Mouse (Mus musculus) ovary, postnatal 14 days (tissue): ENCODE data around the gene Mt2.

Experiments used
- DNase-seq: peaks from one replicate; pipeline ENCODE4 v3.0.0; 2022; ENCODE audit warnings: low spot score

The Mt2 gene

DNA sequence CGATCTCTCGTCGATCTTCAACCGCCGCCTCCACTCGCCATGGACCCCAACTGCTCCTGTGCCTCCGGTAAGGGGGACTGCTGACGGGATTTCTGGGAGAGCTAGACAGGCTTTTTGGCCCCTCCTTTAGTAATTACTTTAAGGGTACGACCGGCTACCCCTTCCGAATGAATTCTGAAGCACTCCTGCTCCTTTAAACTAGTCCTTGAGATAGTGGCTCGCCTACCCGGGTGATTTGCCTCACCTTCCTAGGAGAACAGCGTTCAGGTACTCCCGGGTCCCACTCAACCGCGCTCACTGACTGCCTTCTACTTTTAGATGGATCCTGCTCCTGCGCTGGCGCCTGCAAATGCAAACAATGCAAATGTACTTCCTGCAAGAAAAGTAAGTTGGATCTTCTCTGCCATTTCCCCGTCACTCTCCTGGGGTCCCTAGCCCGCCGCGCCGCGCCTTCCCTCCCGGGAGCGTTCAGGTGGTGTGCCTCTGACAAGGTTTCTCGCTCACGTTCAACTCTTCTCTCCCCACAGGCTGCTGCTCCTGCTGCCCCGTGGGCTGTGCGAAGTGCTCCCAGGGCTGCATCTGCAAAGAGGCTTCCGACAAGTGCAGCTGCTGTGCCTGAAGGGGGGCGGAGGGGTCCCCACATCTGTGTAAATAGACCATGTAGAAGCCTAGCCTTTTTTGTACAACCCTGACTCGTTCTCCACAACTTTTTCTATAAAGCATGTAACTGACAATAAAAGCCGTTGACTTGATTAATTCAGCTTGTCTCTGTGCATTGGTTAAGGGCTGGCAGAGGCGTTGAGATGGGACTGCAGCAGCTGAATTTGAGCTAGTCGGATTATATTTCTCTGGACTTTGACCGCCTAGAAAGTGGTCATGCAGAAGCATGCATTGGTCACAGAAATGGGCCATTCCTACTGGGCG lies 607 bp downstream of the Mt2 start:
- no peak for DNase-seq

DNA sequence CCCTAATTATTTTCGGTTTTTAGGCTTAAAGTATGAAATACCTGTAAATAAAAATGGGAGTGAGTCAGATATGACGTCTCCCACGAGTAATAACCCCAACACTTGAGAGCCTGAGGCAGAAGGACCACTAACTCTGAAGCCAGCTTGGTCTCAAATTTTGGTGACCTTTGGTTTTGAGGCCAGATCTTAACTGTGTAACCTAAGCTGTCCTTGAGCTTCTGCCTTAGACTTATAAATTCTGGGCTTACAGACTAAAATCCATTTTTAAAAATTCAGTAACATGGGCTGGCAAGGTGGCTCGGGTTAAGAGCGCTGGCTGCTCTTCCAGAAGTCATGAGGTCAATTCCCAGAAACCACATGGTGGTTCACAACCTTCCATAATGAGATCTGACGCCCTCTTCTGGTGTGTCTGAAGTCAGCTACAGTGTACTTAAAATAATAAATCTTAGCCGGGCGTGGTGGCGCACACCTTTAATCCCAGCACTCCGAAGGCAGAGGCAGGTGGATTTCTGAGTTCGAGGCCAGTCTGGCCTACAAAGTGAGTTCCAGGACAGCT lies 1.5 kb downstream of the Mt2 start:
- DNase-seq = no peak

DNA sequence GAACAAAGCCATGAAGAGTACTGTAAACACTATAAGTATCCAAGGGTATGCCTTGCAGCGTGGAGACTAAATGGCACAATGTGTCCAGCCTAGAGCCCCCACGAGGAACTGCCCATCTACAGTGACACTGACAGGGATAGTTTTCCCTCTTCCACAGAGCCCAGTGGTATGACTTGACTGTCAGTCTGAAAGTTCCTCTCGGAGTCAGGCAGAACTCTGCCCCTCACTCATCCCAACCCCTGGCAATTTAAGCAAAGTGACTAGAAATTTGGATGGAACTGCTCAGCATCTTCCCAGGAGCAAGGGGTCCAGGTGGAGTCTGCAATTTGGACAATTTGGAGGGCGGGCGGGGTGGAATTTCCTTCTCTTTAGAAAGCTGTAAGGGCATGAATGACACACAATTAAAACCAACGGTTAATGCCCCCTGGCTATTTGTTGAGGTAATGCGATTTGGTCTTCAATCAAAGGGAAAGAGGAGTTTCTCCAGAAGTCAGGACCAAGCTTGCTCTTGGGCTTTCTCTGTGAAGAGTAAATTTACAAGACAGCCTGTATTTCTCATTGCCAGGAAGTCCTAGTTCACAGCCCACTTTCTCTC lies 2.3 kb downstream of the Mt2 start:
- no peak for DNase-seq

DNA sequence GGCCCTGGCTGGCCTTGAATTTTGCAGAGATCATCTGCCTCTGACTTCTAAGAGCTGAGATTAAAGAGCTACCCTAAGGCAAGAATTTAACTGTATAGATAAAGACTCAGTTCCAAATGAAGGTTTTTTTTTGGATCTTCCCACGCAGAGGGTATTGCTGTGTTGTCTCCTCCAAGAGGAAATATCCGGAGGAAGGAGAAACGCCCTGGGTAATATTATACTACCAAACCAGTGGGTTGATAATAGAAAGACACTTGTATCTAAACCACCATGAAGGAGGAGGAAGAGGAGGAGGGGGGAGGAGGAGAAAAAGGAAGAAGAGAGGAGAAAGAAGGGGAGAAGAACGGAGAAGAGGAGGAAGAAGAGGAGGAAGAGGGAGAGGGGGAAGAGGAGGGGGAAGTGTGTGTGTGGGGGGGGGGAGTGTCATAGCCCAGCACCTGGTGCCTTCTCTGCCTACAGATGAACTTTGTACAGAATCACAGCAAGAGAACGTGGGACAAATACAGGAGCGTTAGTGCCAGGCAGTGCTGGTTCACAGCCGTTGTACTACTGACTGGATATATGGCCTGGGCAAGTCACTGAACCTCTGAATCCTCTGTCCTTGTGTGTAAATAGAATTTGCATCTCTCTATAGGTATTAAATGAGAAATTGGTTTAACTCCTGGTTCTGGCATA lies 5.4 kb downstream of the Mt2 start:
- no peak for DNase-seq

DNA sequence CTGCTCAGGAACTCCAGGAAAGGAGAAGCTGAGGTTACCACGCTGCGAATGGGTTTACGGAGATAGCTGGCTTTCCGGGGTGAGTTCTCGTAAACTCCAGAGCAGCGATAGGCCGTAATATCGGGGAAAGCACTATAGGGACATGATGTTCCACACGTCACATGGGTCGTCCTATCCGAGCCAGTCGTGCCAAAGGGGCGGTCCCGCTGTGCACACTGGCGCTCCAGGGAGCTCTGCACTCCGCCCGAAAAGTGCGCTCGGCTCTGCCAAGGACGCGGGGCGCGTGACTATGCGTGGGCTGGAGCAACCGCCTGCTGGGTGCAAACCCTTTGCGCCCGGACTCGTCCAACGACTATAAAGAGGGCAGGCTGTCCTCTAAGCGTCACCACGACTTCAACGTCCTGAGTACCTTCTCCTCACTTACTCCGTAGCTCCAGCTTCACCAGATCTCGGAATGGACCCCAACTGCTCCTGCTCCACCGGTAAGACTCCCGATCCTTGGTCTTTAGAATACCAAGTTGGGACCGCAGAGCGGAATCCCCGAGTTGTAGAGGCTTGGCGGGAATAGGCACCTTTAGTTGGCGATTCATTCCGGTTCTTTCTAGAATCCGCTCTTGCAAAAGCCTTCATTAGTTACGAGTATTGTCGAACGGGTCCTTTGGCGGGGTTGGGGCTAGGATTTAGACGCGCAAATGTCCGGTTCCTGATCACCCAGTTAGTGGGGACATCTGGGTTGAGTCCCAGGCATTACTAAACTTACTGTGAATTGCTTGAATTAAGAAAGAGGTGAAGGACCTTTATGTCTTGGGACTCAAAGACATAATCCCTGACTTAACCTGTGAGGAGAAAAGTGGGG lies 6.6 kb downstream of the Mt2 start, which contains the start of gene Mt1:
TSS of gene Mt1 (plus strand) at position 226 of the 856 bp plus-strand sequence.
- peak; percentile 69 for DNase-seq

DNA sequence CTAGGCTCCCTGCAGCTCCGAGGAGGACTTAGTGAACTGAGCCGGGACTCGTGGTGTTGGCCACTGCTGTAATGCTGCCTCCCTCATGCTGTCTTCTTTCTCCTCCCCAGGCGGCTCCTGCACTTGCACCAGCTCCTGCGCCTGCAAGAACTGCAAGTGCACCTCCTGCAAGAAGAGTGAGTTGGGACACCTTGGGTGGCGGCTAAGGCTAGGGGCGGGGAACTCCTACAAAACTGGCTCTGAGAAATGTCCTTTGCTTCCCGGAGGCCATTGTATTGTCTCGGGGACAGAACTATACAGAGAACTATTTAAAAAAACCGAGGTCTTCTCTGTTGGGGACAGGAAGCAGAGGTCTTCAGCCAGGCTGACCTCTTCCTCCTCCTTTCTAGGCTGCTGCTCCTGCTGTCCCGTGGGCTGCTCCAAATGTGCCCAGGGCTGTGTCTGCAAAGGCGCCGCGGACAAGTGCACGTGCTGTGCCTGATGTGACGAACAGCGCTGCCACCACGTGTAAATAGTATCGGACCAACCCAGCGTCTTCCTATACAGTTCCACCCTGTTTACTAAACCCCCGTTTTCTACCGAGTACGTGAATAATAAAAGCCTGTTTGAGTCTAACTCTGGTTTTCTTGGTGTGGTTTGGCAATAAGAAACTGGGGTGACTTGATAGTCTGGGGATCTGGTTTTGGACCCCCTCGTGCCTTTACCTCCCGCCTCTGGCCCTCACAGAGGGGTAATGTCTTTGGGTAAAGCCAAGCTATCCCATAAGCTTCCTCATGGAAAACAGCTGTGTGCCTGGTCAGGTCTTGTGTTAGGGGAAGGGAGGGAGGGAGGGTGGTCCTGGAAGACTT lies 7.5 kb downstream of the Mt2 start:
- DNase-seq = no peak

DNA sequence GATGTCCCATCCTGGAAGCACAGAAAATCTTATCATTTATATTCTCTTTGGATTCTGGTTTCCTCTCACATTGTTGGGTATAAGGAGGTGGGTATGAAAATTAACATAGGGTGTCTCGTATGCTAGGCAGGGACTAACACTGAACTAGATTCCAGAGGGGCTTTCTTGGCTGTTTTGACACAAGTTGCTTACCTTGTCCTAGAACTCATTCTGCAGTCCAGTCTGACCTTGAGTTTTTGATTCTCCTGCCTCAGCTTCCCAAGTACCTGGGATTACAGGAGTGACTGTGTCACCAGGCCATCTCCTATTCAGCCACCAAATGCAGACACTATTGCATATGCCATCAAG lies 8.1 kb downstream of the Mt2 start:
- DNase-seq = no peak

DNA sequence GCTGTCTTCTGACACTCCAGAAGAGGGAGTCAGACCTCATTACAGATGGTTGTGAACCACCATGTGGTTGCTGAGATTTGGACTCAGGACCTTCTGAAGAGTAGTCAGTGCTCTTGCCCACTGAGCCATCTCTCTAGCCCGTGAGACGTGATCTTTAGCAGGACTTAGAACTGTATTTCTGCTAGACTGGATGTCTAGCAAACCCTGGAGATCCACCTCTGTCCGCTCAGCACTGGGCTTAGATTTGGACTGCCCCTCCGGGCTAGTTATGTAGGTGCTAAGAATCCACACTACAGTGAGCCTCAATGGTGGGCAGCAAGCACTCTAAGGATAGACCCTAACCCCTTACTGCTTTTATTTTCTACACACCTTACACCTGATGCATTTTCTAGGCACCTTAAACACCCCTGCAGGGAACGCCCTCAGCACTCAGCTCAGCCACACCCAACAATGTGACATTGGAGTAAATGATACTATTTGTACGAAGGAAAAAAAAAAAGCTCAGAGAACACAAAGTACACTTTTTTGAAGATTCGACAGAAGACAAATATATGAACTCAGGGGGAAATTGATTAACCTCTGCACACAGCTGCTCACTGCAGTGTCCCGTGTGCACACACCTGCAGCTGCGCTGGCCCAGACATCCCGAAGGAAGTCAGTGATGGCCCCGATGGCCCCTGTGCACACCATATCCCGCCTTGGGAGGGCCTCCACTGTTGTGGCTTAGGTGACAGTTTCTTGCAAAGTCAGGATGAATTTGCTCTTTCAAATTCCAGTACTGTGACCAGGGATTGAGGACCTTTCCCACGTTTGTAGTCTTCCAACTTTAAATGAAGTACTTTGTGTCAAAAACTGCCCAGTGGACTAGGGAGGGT lies 9.8 kb downstream of the Mt2 start:
- no peak for DNase-seq

DNA sequence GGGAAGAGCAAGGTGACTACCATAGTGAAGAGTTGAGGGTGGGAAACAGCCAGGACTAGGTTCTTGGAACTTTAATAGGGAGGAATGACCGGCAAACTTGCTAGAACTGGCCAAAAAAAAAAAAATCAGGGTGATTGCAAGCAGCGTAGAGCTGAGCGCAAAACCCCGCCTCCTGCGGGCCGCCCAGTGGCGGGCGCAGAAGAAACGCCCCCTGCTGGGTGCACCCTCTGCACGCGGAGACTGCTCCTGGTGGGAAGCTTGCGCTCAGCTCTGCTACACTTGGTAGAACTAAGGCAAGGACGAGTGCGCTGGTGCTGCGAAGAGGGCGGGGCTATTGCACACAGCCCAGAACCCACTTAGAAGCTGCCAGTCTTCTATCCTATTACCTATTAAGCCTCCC lies 10.7 kb downstream of the Mt2 start:
- peak; percentile 68 for DNase-seq

DNA sequence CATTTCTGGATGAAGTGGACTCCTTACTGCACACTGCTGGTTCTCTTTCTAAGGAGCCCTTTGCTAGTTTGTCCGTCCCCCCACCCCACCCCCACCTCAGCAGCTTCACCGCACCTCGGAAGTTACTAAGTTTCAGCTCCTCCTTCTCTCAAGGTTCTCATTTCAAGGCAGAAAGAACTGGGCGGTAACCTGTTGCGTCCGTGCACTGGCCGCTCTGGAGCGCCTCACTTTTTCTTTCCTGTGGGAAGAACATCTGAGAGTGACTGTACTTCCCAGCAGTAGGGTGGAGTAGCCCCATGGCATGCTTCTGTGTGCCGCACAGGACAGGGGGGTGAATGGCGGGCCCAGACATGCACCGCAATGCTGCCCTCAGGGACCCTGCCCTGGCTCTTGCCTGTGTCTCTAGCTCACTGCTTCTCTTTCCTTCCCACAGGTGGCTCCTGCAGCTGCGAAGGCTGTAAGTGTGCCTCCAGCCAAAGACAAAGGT lies 11.9 kb downstream of the Mt2 start:
- DNase-seq = no peak

DNA sequence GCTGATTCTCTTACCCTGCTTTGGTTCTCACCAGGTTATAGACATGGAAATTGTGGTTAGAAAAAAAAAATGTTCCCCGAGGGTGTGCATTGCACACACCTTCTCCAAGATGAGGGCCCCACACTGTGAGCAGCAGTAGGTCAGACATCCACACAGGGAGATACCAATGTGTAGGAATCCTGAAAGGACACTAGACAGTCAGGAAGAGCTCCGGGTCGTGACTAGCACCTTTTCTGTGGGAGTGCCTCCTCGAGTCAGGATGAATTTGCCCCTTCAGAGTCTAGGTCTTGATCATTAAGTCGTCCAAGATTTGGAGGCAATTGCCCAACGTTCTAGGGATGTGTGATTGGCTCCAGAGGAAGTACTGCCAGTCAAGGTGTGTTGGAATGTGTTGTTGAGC lies 13.3 kb downstream of the Mt2 start:
- DNase-seq = no peak

DNA sequence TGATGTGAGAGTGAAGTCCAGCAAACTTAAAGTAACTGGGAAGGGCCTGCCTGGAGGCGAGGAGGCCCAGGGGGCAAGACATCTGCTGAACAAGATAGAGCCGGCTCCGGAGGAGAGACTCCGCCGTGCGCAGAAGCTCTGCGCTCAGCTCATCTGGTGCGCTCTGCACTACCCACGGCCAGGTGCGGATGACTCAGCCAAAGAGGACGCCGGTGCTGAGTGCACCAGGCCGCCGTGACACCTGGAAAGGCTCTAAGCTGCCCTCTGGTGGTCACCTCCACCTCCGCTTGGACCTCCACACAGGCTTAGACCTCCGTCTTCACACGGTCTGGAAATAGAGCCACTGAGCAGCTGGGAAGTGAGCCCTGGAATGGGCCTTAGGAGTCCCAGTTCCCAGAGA lies 14.1 kb downstream of the Mt2 start:
- DNase-seq = peak; percentile 62

DNA sequence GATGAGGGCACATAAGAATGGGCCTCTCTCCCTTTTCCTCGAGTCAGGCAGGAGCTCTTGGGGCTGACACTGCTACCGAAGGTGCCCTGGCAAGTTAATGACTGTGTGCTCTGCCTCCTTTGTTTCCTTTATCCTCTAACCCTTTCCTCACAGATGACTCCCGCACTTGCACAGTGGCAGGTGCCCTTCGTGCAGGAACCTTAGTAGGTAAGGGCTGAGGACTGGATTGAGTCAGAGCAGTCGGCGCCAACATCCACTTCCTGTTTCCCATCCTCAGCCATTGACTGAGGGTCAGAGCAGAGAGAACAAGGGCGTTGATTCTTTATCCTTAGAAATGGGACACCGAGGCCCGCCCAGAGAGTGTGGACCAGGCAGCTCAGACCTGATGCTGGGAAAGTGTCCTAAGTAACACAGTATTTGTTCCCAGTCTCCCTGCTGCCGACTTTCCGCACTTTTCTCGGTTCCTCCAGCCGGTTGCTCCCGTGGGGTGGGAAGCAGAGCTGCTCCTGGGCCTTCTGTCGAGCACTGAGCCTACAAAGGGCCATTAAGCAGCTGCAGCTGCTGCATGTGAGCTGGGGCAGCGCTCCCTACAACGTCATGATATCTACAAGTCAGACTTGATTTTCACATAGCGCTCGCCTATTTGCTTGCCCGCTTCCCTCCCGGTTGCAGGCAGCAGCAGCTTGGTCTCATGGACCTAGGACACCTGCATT lies 15.0 kb downstream of the Mt2 start:
- no peak for DNase-seq

DNA sequence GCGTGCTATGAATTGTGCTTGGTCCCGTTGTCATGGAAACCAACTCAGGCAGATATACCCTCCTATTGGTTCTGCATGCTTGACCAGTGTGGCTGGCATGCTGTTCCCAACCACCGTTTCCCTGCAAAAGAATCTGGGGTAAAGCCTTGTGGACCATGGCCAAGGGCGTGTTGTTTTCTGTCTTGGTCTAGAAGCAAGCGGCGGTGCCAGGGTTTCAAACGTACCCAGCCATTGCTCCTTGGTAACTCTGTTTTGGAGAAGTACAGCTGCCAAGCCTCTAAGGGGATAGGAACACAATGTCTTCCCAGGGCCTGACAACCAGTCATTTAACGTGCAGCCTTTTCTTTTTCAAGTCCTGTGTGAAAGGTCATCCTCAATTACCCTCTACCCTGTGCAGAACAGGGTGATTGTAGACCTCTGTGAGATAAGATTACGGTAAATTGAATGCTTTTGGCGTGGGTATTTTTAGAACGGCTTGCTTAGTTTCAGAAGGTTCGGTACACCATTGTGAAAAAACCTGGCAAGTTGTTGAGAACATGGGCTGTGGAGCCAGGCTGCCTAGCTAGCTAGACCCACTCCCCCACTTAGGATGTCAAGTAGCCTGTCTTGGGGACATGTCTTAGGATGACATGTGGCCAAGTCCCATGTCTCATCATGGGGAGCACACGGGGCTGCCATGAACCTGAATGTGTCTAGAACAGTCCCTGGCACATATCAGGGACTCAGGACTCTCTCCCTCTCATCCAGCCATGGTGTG lies 17.0 kb downstream of the Mt2 start:
- DNase-seq = peak; percentile 51

DNA sequence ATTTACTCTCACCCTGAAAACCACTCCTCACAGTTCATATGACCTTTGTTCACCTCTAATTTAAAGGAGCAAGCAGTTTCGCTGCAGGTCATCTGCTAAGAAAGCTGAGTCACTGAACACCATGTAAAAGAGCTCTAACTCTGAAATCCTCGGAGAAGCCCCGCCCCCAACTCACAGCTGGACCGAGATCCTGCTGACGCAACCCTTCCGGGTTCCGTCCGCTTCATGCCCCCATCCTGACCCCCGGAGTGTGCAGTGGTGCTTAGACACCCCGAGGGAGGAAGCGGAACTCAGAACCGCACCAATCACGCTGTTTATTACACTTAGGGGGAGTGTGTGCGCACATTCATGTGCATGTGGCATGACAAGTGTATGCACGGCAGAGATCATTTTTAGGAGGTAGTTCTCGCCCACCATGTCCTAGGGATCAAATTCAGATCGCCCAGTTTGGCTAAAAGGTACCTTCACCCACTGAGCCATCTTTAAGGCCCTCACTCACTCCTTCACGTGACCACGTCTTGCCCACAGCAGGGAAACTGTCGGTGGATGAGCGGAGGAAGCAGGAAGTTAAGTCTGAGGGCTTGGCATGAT lies 18.7 kb downstream of the Mt2 start:
- no peak for DNase-seq

DNA sequence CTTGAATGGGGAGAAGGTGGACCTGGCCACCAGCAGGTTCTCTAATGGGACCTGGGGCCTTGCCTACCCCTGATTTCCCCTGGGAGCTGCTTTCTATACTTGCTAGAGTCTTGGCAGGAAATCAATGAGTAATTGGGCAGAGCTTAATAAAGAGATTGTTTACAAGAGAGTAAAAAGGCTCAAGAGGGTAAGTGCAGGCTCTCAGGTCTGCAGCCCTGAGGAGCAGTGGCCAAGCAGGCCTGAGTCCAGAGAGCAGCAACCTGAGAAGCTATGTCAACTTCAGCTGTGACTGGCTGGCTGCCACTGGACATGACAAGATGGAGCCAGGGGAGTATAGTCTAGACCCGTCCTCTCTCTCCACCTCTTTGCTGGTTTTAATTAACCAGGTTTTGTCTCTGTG lies 20.5 kb downstream of the Mt2 start:
- no peak for DNase-seq

DNA sequence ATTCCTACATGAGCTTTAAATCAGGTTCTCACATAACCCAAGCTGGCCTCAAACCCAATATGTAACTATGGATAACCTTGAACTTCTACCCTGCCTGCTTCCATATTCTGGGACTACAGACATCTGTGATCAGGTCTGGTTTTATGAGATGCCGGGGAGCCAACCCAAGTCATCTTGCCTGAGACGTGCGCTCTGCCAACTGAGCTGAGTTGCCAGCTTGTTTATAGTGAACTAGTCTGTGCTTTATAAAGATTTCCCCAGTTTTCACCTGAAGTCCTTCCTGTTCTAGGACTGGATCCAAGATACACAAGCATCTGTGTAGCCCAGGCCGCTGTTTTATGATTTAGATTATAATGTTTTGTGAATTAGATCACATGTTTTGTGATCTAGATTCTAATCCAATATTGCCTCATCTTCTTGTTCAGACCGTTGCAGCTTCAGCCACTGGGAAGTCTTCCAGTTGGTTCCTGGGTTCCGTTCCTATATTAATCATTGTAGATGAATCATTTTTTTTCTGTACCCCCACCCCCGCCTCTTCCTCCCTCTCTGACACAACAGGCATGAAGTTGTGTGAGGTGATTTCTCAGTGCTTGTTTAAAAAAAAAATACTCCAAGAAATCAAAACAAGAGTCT lies 22.2 kb downstream of the Mt2 start:
- no peak for DNase-seq
